Mouse (Mus musculus): ENCODE measurements at regions not wholly inside any gene's neighbourhood (a gene's known extent, or its start where the extent isn't known, plus 50 kb on each side); places are given as distances from the start of the nearest gene placed in this dataset.

GRCm38 (mm10) chr13:78717686-78718431 is 518.3 kb upstream of the Nr2f1 start:
- ATAC-seq (no peak), DNase-seq (no peak)
- no peak for TF ChIP-seq CTCF (IDR thresholded peaks at IDR 0.05; ENCODE audit: low read depth)
- H3K27ac ChIP-seq (ENCODE audit: low read depth, low read length): no peak overlapping the region
- no peak overlapping the region for H3K4me2 ChIP-seq (ENCODE audit: low read depth)
- H3K27me3 ChIP-seq (ENCODE audit: insufficient read depth, low read length): no peaks in the 10 kb centered on the region
- WGBS: 24% methylated on average over 4 of the region's 4 CpGs
- H3K36me3 ChIP-seq (ENCODE audit: insufficient read depth): no peaks in the 10 kb centered on the region
- no peak overlapping the region for H3K4me3 ChIP-seq (ENCODE audit: low read depth, low read length)
- H3K9me3 ChIP-seq (ENCODE audit: low read length): no peaks in the 10 kb centered on the region
- no peaks in the 10 kb centered on the region for H3K4me1 ChIP-seq (ENCODE audit: insufficient read depth)
- no peak overlapping the region for H3K9ac ChIP-seq

- Histone ChIP-seq H3K4me2 (ENCODE audit: low read depth) (no peak overlapping the region), H3K9ac (no peak overlapping the region), H3K27me3 (ENCODE audit: insufficient read depth, low read length) (no peaks in the 10 kb centered on the region), H3K4me1 (ENCODE audit: insufficient read depth) (no peaks in the 10 kb centered on the region), H3K4me3 (ENCODE audit: low read depth, low read length) (no peak overlapping the region), H3K27ac (ENCODE audit: low read depth, low read length) (no peak overlapping the region), H3K36me3 (ENCODE audit: insufficient read depth) (no peaks in the 10 kb centered on the region), H3K9me3 (ENCODE audit: low read length) (no peaks in the 10 kb centered on the region)
- DNase-seq (no peak), ATAC-seq (no peak)
- WGBS: 10% methylated on average over 1 of the region's 1 CpGs
- no peak for TF ChIP-seq CTCF (IDR thresholded peaks at IDR 0.05; ENCODE audit: low read depth)
These were observed 517.6 kb upstream of the Nr2f1 start for GRCm38 (mm10) chr13:78717159-78717558.

- no peak overlapping the region for H3K4me3 ChIP-seq (ENCODE audit: low read depth, low read length)
- H3K4me1 ChIP-seq (ENCODE audit: insufficient read depth): no peaks in the 10 kb centered on the region
- no peaks in the 10 kb centered on the region for H3K36me3 ChIP-seq (ENCODE audit: insufficient read depth)
- no peaks in the 10 kb centered on the region for H3K27me3 ChIP-seq (ENCODE audit: insufficient read depth, low read length)
- no peak overlapping the region for H3K9ac ChIP-seq
- DNase-seq: no peak
- no peak for ATAC-seq
- H3K9me3 ChIP-seq (ENCODE audit: low read length): no peaks in the 10 kb centered on the region
- no peak overlapping the region for H3K27ac ChIP-seq (ENCODE audit: low read depth, low read length)
- no peak for TF ChIP-seq CTCF (IDR thresholded peaks at IDR 0.05; ENCODE audit: low read depth)
- H3K4me2 ChIP-seq (ENCODE audit: low read depth): no peak overlapping the region
- 97% methylated on average over 1 of the region's 1 CpGs for WGBS
These were observed 505.1 kb upstream of the Nr2f1 start for GRCm38 (mm10) chr13:78704693-78705092.

- Histone ChIP-seq H3K9ac (no peak overlapping the region), H3K4me2 (ENCODE audit: low read depth) (no peak overlapping the region), H3K9me3 (ENCODE audit: low read length) (no peaks in the 10 kb centered on the region), H3K4me3 (ENCODE audit: low read depth, low read length) (no peak overlapping the region), H3K36me3 (ENCODE audit: insufficient read depth) (no peaks in the 10 kb centered on the region), H3K27ac (ENCODE audit: low read depth, low read length) (no peak overlapping the region), H3K27me3 (ENCODE audit: insufficient read depth, low read length) (no peaks in the 10 kb centered on the region), H3K4me1 (ENCODE audit: insufficient read depth) (no peaks in the 10 kb centered on the region)
- DNase-seq: peak; percentile 11
- no peak for TF ChIP-seq CTCF (IDR thresholded peaks at IDR 0.05; ENCODE audit: low read depth)
- WGBS: 21% methylated on average over 3 of the region's 3 CpGs
- peak; percentile 36; the same call in 1 of the 2 replicates for ATAC-seq
These were observed 498.4 kb upstream of the Nr2f1 start for GRCm38 (mm10) chr13:78697814-78698519.

- ATAC-seq: no peak
- no peak for DNase-seq
- WGBS: 34% methylated on average over 4 of the region's 4 CpGs
These were observed 479.8 kb upstream of the Nr2f1 start for GRCm38 (mm10) chr13:78679255-78679895.

GRCm38 (mm10) chr13:78678241-78678640 is 478.7 kb upstream of the Nr2f1 start:
- Histone ChIP-seq H3K9me3 (ENCODE audit: low read length) (no peaks in the 10 kb centered on the region), H3K4me3 (ENCODE audit: low read depth, low read length) (no peak overlapping the region), H3K36me3 (ENCODE audit: insufficient read depth) (no peaks in the 10 kb centered on the region), H3K27me3 (ENCODE audit: insufficient read depth, low read length) (no peaks in the 10 kb centered on the region), H3K9ac (no peak overlapping the region), H3K4me1 (ENCODE audit: insufficient read depth) (no peaks in the 10 kb centered on the region), H3K27ac (ENCODE audit: low read depth, low read length) (no peak overlapping the region), H3K4me2 (ENCODE audit: low read depth) (no peak overlapping the region)
- no peak for ATAC-seq
- TF ChIP-seq CTCF (IDR thresholded peaks at IDR 0.05; ENCODE audit: low read depth): no peak
- WGBS: 15% methylated on average over 7 of the region's 7 CpGs
- DNase-seq: no peak

More at GRCm38 (mm10) chr13:78679255-78679895, 479.8 kb upstream of the Nr2f1 start:
- Histone ChIP-seq H3K4me1 (ENCODE audit: insufficient read depth) (no peaks in the 10 kb centered on the region), H3K27ac (ENCODE audit: low read depth, low read length) (no peak overlapping the region), H3K4me3 (ENCODE audit: low read depth, low read length) (no peak overlapping the region), H3K36me3 (ENCODE audit: insufficient read depth) (no peaks in the 10 kb centered on the region), H3K4me2 (ENCODE audit: low read depth) (no peak overlapping the region), H3K9me3 (ENCODE audit: low read length) (no peaks in the 10 kb centered on the region), H3K27me3 (ENCODE audit: insufficient read depth, low read length) (no peaks in the 10 kb centered on the region), H3K9ac (no peak overlapping the region)
- no peak for TF ChIP-seq CTCF (IDR thresholded peaks at IDR 0.05; ENCODE audit: low read depth)

GRCm38 (mm10) chr13:78658285-78658684 is 458.7 kb upstream of the Nr2f1 start:
- Histone ChIP-seq H3K4me1 (ENCODE audit: insufficient read depth) (no peaks in the 10 kb centered on the region), H3K27ac (ENCODE audit: low read depth, low read length) (no peak overlapping the region), H3K9me3 (ENCODE audit: low read length) (no peaks in the 10 kb centered on the region), H3K4me2 (ENCODE audit: low read depth) (no peak overlapping the region), H3K9ac (no peak overlapping the region), H3K4me3 (ENCODE audit: low read depth, low read length) (no peak overlapping the region), H3K27me3 (ENCODE audit: insufficient read depth, low read length) (no peaks in the 10 kb centered on the region), H3K36me3 (ENCODE audit: insufficient read depth) (no peaks in the 10 kb centered on the region)
- no peak for TF ChIP-seq CTCF (IDR thresholded peaks at IDR 0.05; ENCODE audit: low read depth)
- 75% methylated on average over 7 of the region's 7 CpGs for WGBS
- DNase-seq: no peak
- no peak for ATAC-seq

Measured in forebrain, postnatal 0 days (tissue).